Mouse (Mus musculus) right cerebral cortex, postnatal 10 days (tissue): ENCODE measurements at regions not wholly inside any gene's neighbourhood (a gene's known extent, or its start where the extent isn't known, plus 50 kb on each side); places are given as distances from the start of the nearest gene placed in this dataset.
"Not testable (repeated sequence)": the region's sequence is repeated elsewhere in the genome, so short reads cannot be mapped to it uniquely, and the experiment has no call there.

Experiments
- DNase-seq, 2 experiments: peaks; one replicate each; pipeline ENCODE4 v3.0.0; 2021; ENCODE audit warnings: low spot score in 2 of 2

GRCm38 (mm10) chr12:22030717-22031116 is 613.3 kb upstream of the Ywhaq start:
- peak; percentile 17 to 18 for DNase-seq

- DNase-seq: not testable (repeated sequence)
Observed at GRCm38 (mm10) chr12:22030263-22030662, 612.8 kb upstream of the Ywhaq start.
